Mouse (Mus musculus) heart, embryonic 14.5 days (tissue): ENCODE data around the gene Mthfsd. TPM values are rescaled to one million over a fixed set of nuclear protein-coding genes. Genes with fewer than 3 reads are reported as not detected.

ENCODE experiments used
- ATAC-seq: fragments of 200-750 bp; cut with Nextera tagmentation; 2 replicates; pipeline ENCODE4 v1.8.0; 2017; ENCODE audit warnings: low read depth, moderate TSS enrichment; ENCODE audit not compliant: insufficient number of reproducible peaks, insufficient read depth, low FRiP score
- H3K27ac ChIP-seq, 2 experiments: fragments of 200-500 bp in 1 of 2; fragments of 300-500 bp in 1 of 2; sonication (generic) in 1 of 2; replicated peaks in 1 of 2; 2 replicates each; pipeline ENCODE4 v1.5.1; 2012 to 2014; ENCODE audit warnings: low read depth in 2 of 2, low read length in 2 of 2, control low read depth in 1 of 2, mild to moderate bottlenecking in 1 of 2, mixed read lengths in 1 of 2; ENCODE audit not compliant: control insufficient read depth in 1 of 2, insufficient read depth in 1 of 2
- H3K27me3 ChIP-seq: fragments of 300-500 bp; sonication (generic); 2 replicates; pipeline ENCODE4 v1.6.1; 2014; ENCODE audit warnings: mild to moderate bottlenecking, low read length, control low read depth; ENCODE audit not compliant: control insufficient read depth, insufficient read depth
- H3K36me3 ChIP-seq: fragments of 300-500 bp; sonication (generic); 2 replicates; pipeline ENCODE4 v1.6.1; 2014; ENCODE audit warnings: mild to moderate bottlenecking, control low read depth, low read length, mixed read lengths; ENCODE audit not compliant: control insufficient read depth, insufficient read depth
- H3K4me1 ChIP-seq, 2 experiments: fragments of 200-500 bp in 1 of 2; fragments of 300-500 bp in 1 of 2; sonication (generic) in 1 of 2; 2 replicates each; pipeline ENCODE4 v1.6.1; 2012 to 2014; ENCODE audit warnings: low read length in 2 of 2, control low read depth in 1 of 2, mixed read lengths in 1 of 2; ENCODE audit not compliant: control insufficient read depth in 2 of 2, insufficient read depth in 2 of 2
- H3K4me2 ChIP-seq: fragments of 300-500 bp; sonication (generic); 2 replicates; pipeline ENCODE4 v1.6.1; 2014; ENCODE audit warnings: mild to moderate bottlenecking, low read length
- H3K4me3 ChIP-seq, 2 experiments: fragments of 200-500 bp in 1 of 2; fragments of 300-500 bp in 1 of 2; sonication (generic) in 1 of 2; 2 replicates each; pipeline ENCODE4 v1.5.1; 2012 to 2014; ENCODE audit warnings: low read length in 2 of 2, mild to moderate bottlenecking in 2 of 2, control low read depth in 1 of 2, low read depth in 1 of 2, moderate library complexity in 1 of 2; ENCODE audit not compliant: control insufficient read depth in 1 of 2, insufficient read depth in 1 of 2
- H3K9ac ChIP-seq: fragments of 300-500 bp; sonication (generic); 2 replicates; pipeline ENCODE4 v1.6.1; 2014; ENCODE audit warnings: mild to moderate bottlenecking, low read length
- H3K9me3 ChIP-seq: fragments of 300-500 bp; sonication (generic); 2 replicates; pipeline ENCODE4 v1.6.1; 2016; ENCODE audit warnings: low read length, control low read depth; ENCODE audit not compliant: control insufficient read depth
- WGBS: fragments of 180-500 bp; shearing (Covaris S2); extraction: QIAGEN DNeasy Blood & Tissue Kit; methylation state at CpG from one replicate; pipeline ENCODE4 v1.1.7; 2014; 5-methylcytosine and 5-hydroxymethylcytosine counted together
- polyA plus RNA-seq: library from polyadenylated mRNA; unstranded; fragments of >200 nt; fragmentation: Nextera tagmentation; extraction: Ambion mirVana; gene quantifications from 2 replicates; pipeline ENCODE4 v1.2.1, GENCODE M21; 2014

The Mthfsd gene
- polyA plus RNA-seq, 1 experiment from 2014 or later = 41.1 TPM

GRCm38 (mm10) chr8:121080361-121081090 lies 27.7 kb downstream of the Mthfsd start:
- Histone ChIP-seq H3K4me1 (peaks cover 0 to 13% of the 10 kb centered on the region in 2 experiments; a peak in 3 of 4 replicates), H3K4me2 (no peak overlapping the region), H3K9me3 (no peaks in the 10 kb centered on the region), H3K36me3 (no peaks in the 10 kb centered on the region), H3K4me3 (no peak overlapping the region; a peak in 1 of 4 replicates), H3K9ac (no peak overlapping the region), H3K27me3 (peaks cover 99% of the 10 kb centered on the region), H3K27ac (no peak overlapping the region)
- under 1% methylated on average over 49 of the region's 49 CpGs for WGBS
- ATAC-seq = no peak

- ATAC-seq = no peak
- Histone ChIP-seq H3K4me2 (no peak overlapping the region), H3K9me3 (no peaks in the 10 kb centered on the region), H3K9ac (no peak overlapping the region), H3K4me1 (peaks cover 0 to 12% of the 10 kb centered on the region in 2 experiments; a peak in 3 of 4 replicates), H3K27ac (no peak overlapping the region), H3K4me3 (no peak overlapping the region), H3K27me3 (peaks cover 99% of the 10 kb centered on the region), H3K36me3 (no peaks in the 10 kb centered on the region)
- WGBS = 4% methylated on average over 12 of the region's 12 CpGs
Measured at GRCm38 (mm10) chr8:121079944-121080343, 28.2 kb downstream of the Mthfsd start.

- no peak for ATAC-seq
- peaks cover 0 to 7% of the 10 kb centered on the region in 2 experiments; a peak in 3 of 4 replicates for H3K4me1 ChIP-seq
- no peaks in the 10 kb centered on the region for H3K36me3 ChIP-seq
- H3K27ac ChIP-seq = no peak overlapping the region
- no peak overlapping the region for H3K4me3 ChIP-seq
- H3K9me3 ChIP-seq = no peaks in the 10 kb centered on the region
- H3K4me2 ChIP-seq = no peak overlapping the region
- H3K9ac ChIP-seq = no peak overlapping the region
- WGBS = 3% methylated on average over 7 of the region's 7 CpGs
- peaks cover 99% of the 10 kb centered on the region for H3K27me3 ChIP-seq
Measured at GRCm38 (mm10) chr8:121079201-121079600, 29.0 kb downstream of the Mthfsd start.

GRCm38 (mm10) chr8:121078721-121079120 lies 29.5 kb downstream of the Mthfsd start:
- no peak for ATAC-seq
- no peak overlapping the region for H3K4me3 ChIP-seq
- H3K9ac ChIP-seq = no peak overlapping the region
- H3K9me3 ChIP-seq = no peaks in the 10 kb centered on the region
- H3K27ac ChIP-seq = no peak overlapping the region
- peaks cover 99% of the 10 kb centered on the region for H3K27me3 ChIP-seq
- H3K4me2 ChIP-seq = no peak overlapping the region
- H3K36me3 ChIP-seq = no peaks in the 10 kb centered on the region
- peaks cover 0 to 7% of the 10 kb centered on the region in 2 experiments; a peak in 3 of 4 replicates for H3K4me1 ChIP-seq
- WGBS = 5% methylated on average over 14 of the region's 14 CpGs

GRCm38 (mm10) chr8:121076555-121076954 lies 31.6 kb downstream of the Mthfsd start:
- H3K27ac ChIP-seq = no peak overlapping the region
- H3K9ac ChIP-seq = no peak overlapping the region
- H3K36me3 ChIP-seq = no peaks in the 10 kb centered on the region
- H3K27me3 ChIP-seq = peaks cover 99% of the 10 kb centered on the region
- ATAC-seq = no peak
- H3K4me2 ChIP-seq = no peak overlapping the region
- H3K4me1 ChIP-seq = peaks cover 0 to 7% of the 10 kb centered on the region in 2 experiments; a peak in 2 of 4 replicates
- 5% methylated on average over 7 of the region's 7 CpGs for WGBS
- H3K4me3 ChIP-seq = no peak overlapping the region
- no peaks in the 10 kb centered on the region for H3K9me3 ChIP-seq

GRCm38 (mm10) chr8:121075936-121076335 lies 32.3 kb downstream of the Mthfsd start:
- peaks cover 99% of the 10 kb centered on the region for H3K27me3 ChIP-seq
- H3K4me2 ChIP-seq = no peak overlapping the region
- H3K4me1 ChIP-seq = peaks cover 3 to 7% of the 10 kb centered on the region in 2 experiments; a peak in 2 of 4 replicates
- no peaks in the 10 kb centered on the region for H3K9me3 ChIP-seq
- no peak overlapping the region for H3K4me3 ChIP-seq
- ATAC-seq = no peak
- H3K27ac ChIP-seq = no peak overlapping the region
- 3% methylated on average over 13 of the region's 13 CpGs for WGBS
- no peak overlapping the region for H3K9ac ChIP-seq
- no peaks in the 10 kb centered on the region for H3K36me3 ChIP-seq

GRCm38 (mm10) chr8:121074848-121075145 lies 33.4 kb downstream of the Mthfsd start:
- no peaks in the 10 kb centered on the region for H3K36me3 ChIP-seq
- H3K4me3 ChIP-seq = no peak overlapping the region
- ATAC-seq = no peak
- peaks cover 3 to 7% of the 10 kb centered on the region in 2 experiments; a peak in 2 of 4 replicates for H3K4me1 ChIP-seq
- no peak overlapping the region for H3K27ac ChIP-seq
- no peak overlapping the region for H3K9ac ChIP-seq
- 2% methylated on average over 10 of the region's 10 CpGs for WGBS
- peaks cover 99% of the 10 kb centered on the region for H3K27me3 ChIP-seq
- no peak overlapping the region for H3K4me2 ChIP-seq
- no peaks in the 10 kb centered on the region for H3K9me3 ChIP-seq
